Mouse (Mus musculus): ENCODE results near the gene Tent5a. TPM values are rescaled to one million over a fixed set of nuclear protein-coding genes. Genes with fewer than 3 reads are reported as not detected.

Tent5a gene
- polyA plus RNA-seq, 1 experiment: 0.03 TPM

GRCm38 (mm10) chr9:85342892-85343785 lies 16.0 kb upstream of the Tent5a start:
- Histone ChIP-seq H3K4me1 (ENCODE audit: control insufficient read depth) (no peaks in the 10 kb centered on the region), H3K9me3 (ENCODE audit: control insufficient read depth, low read length) (no peaks in the 10 kb centered on the region), H3K36me3 (ENCODE audit: control insufficient read depth) (no peaks in the 10 kb centered on the region), H3K4me3 (replicated peaks) (no peak overlapping the region), H3K27me3 (ENCODE audit: control insufficient read depth) (no peaks in the 10 kb centered on the region)
- no peak for TF ChIP-seq TAL1 (IDR thresholded peaks at IDR 0.05; ENCODE audit: low read length)
- no peak for TF ChIP-seq GATA1 (IDR thresholded peaks at IDR 0.05; ENCODE audit: low read length)

DNA sequence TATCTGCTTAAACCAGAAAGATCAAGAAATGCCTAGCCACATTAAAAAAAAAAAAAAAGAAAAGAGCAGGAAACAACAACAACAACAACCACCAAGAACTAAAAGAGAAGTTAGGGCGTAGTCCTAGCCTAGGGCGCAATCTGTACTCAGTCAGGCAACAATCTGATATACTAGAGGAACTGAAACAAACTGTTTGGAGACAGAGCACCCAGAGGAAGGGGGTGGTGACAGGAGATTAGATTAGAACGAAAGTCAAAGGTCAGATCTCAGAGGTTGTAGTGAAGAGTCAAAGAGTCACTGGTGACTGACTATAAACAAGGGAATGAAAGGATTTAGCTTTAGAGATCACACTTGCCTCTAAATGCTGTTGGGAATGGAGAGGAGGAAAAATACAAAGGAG lies 13.2 kb upstream of the Tent5a start:
- Histone ChIP-seq H3K4me1 (ENCODE audit: control insufficient read depth) (no peaks in the 10 kb centered on the region), H3K27me3 (ENCODE audit: control insufficient read depth) (no peaks in the 10 kb centered on the region), H3K9me3 (ENCODE audit: control insufficient read depth, low read length) (no peaks in the 10 kb centered on the region), H3K36me3 (ENCODE audit: control insufficient read depth) (no peaks in the 10 kb centered on the region), H3K4me3 (replicated peaks) (no peak overlapping the region)
- TF ChIP-seq GATA1 (IDR thresholded peaks at IDR 0.05; ENCODE audit: low read length) (no peak), TAL1 (IDR thresholded peaks at IDR 0.05; ENCODE audit: low read length) (no peak)

DNA sequence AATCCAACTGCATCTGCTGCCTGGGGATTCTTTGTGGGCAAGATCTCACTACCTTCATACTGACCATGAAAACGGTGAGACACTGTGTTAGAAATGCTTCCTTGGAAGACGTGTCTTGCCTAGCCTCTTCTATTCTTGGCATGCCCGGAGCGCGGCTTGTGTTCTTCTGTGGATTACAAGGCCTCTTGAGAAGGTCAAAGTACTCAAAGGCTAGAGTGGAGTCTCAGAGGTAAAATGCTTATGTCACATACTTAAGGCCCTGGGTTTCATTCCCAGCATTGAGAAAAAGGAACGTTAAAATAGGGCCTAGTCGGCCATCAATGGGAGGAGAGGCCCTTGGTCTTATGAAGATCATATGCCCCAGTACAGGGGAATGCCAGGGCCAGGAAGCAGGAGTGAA lies 8.9 kb upstream of the Tent5a start:
- Histone ChIP-seq H3K4me3 (replicated peaks) (no peak overlapping the region), H3K27me3 (ENCODE audit: control insufficient read depth) (no peaks in the 10 kb centered on the region), H3K9me3 (ENCODE audit: control insufficient read depth, low read length) (no peaks in the 10 kb centered on the region), H3K36me3 (ENCODE audit: control insufficient read depth) (no peaks in the 10 kb centered on the region), H3K4me1 (ENCODE audit: control insufficient read depth) (no peaks in the 10 kb centered on the region)
- TF ChIP-seq GATA1 (IDR thresholded peaks at IDR 0.05; ENCODE audit: low read length) (no peak), TAL1 (IDR thresholded peaks at IDR 0.05; ENCODE audit: low read length) (no peak)

- Histone ChIP-seq H3K4me3 (replicated peaks) (no peak overlapping the region), H3K4me1 (ENCODE audit: control insufficient read depth) (peaks cover 19% of the 10 kb centered on the region), H3K9me3 (ENCODE audit: control insufficient read depth, low read length) (no peaks in the 10 kb centered on the region), H3K36me3 (ENCODE audit: control insufficient read depth) (no peaks in the 10 kb centered on the region), H3K27me3 (ENCODE audit: control insufficient read depth) (peaks cover 6% of the 10 kb centered on the region)
- TF ChIP-seq GATA1 (IDR thresholded peaks at IDR 0.05; ENCODE audit: low read length) (no peak), TAL1 (IDR thresholded peaks at IDR 0.05; ENCODE audit: low read length) (no peak)
Observed at GRCm38 (mm10) chr9:85331521-85331920, 4.4 kb upstream of the Tent5a start.

GRCm38 (mm10) chr9:85328259-85328658 lies 1.1 kb upstream of the Tent5a start:
- Histone ChIP-seq H3K27me3 (ENCODE audit: control insufficient read depth) (peaks cover 18% of the 10 kb centered on the region), H3K9me3 (ENCODE audit: control insufficient read depth, low read length) (no peaks in the 10 kb centered on the region), H3K4me3 (replicated peaks) (peak overlapping the region; percentile 68), H3K36me3 (ENCODE audit: control insufficient read depth) (no peaks in the 10 kb centered on the region; the same call in 1 of the 2 replicates), H3K4me1 (ENCODE audit: control insufficient read depth) (peaks cover 24% of the 10 kb centered on the region)
- no peak for TF ChIP-seq TAL1 (IDR thresholded peaks at IDR 0.05; ENCODE audit: low read length)
- TF ChIP-seq GATA1 (IDR thresholded peaks at IDR 0.05; ENCODE audit: low read length): no peak

DNA sequence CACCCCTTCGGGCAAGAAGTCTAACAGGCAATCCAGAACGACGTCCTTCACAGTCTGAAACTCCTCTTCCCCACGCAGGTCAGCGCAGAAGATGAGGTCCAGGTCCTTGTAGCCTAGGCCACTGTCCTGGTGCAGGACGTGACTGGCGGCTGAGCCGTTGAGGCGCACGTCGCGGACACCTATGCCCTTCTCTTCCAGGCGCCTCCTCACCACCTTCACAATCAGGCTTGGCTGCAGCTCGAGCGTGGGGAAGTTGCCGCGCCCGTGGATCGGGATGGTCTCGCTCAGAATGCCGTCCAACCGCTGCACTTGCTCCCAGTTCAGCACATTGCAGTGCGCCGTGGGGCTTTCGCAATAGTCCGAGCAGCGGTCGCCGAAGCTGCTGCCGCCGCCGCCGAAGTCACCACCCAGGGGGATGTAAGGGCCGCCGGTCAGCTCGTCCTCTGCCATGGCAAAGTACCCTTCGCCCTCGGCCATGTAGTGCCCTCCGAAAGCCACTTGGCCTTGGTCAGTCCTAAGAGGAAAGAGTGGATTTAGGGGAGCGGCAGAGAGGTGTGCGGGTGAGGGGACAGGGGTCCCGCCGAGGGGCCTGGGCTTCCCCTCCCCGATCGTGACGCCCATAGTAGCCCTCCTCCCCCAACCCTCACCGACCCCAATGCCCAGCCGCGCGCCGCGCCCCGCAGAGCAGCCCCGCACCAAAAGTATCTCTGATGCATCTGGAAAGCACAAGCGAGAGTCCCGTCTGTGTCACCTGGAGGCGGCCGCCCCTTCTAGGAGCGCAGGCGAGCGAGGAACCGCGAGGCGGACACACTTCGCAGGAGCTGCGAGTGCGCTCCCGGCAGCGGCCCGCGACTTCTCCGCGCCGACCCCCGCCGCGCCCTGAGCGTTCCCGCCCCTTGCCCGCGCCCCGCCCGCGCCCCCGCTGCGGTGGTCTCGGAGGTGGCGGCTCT lies 581 bp downstream of the Tent5a start:
- Histone ChIP-seq H3K36me3 (ENCODE audit: control insufficient read depth) (no peaks in the 10 kb centered on the region; the same call in 1 of the 2 replicates), H3K4me3 (replicated peaks) (peak overlapping the region; percentile 68)

DNA sequence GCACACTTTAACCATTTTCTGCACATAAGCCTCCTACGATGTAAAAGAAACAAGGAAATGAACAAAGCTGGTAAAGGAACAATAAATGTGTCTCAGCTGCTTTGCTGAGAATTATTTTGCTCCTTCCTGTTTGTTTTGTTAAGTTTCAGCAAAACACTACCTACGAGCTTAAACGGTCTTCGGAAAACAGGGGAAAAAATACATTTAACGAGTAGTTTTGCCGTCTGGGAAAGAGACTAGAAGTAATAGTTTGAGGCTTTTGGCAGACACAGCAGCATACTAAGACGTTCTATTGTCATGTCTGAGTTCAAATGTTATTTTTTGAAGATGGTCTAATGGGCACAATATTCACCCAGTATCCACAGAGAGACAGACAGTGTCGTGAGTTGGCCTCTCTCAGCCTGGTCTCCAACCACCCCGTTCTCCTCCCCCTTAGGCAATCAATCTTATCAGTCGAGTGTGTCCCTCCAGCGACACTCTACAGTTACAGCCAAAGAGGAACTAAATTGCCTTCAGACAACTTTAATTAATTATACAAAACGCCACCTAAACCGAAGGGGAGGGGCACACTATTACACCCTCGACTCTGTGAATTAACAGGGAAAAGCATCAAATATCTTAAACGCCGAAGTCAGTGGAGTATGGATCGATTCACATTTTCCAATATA lies 1.8 kb downstream of the Tent5a start:
- H3K27me3 ChIP-seq (ENCODE audit: control insufficient read depth): peaks cover 18% of the 10 kb centered on the region
- no peaks in the 10 kb centered on the region; the same call in 1 of the 2 replicates for H3K36me3 ChIP-seq (ENCODE audit: control insufficient read depth)
- no peaks in the 10 kb centered on the region for H3K9me3 ChIP-seq (ENCODE audit: control insufficient read depth, low read length)
- peak overlapping the region; percentile 68 for H3K4me3 ChIP-seq (replicated peaks)
- no peak for TF ChIP-seq GATA1 (IDR thresholded peaks at IDR 0.05; ENCODE audit: low read length)
- no peak for TF ChIP-seq TAL1 (IDR thresholded peaks at IDR 0.05; ENCODE audit: low read length)
- H3K4me1 ChIP-seq (ENCODE audit: control insufficient read depth): peaks cover 24% of the 10 kb centered on the region

More for the DNA sequence above, 581 bp downstream of the Tent5a start:
- H3K4me1 ChIP-seq (ENCODE audit: control insufficient read depth): peaks cover 24% of the 10 kb centered on the region
- peaks cover 18% of the 10 kb centered on the region for H3K27me3 ChIP-seq (ENCODE audit: control insufficient read depth)
- TF ChIP-seq TAL1 (IDR thresholded peaks at IDR 0.05; ENCODE audit: low read length) (no peak), GATA1 (IDR thresholded peaks at IDR 0.05; ENCODE audit: low read length) (no peak)
- H3K9me3 ChIP-seq (ENCODE audit: control insufficient read depth, low read length): no peaks in the 10 kb centered on the region

- TF ChIP-seq TAL1 (IDR thresholded peaks at IDR 0.05; ENCODE audit: low read length) (no peak), GATA1 (IDR thresholded peaks at IDR 0.05; ENCODE audit: low read length) (no peak)
- Histone ChIP-seq H3K4me3 (replicated peaks) (peak overlapping the region; percentile 68), H3K27me3 (ENCODE audit: control insufficient read depth) (peaks cover 18% of the 10 kb centered on the region), H3K9me3 (ENCODE audit: control insufficient read depth, low read length) (no peaks in the 10 kb centered on the region), H3K36me3 (ENCODE audit: control insufficient read depth) (no peaks in the 10 kb centered on the region; the same call in 1 of the 2 replicates), H3K4me1 (ENCODE audit: control insufficient read depth) (peaks cover 24% of the 10 kb centered on the region)
Observed at GRCm38 (mm10) chr9:85324158-85324875, 2.8 kb downstream of the Tent5a start.

All from erythroblast, embryonic 14.5 days (primary cell).